Mouse (Mus musculus) urinary bladder, postnatal 36 days (tissue): ENCODE results near the gene Klhl3.

ENCODE experiments used
- DNase-seq, 2 experiments: peaks; one replicate each; pipeline ENCODE4 v3.0.0; 2022; ENCODE audit warnings: low spot score in 2 of 2, mixed read lengths in 1 of 2

Klhl3 gene

DNA sequence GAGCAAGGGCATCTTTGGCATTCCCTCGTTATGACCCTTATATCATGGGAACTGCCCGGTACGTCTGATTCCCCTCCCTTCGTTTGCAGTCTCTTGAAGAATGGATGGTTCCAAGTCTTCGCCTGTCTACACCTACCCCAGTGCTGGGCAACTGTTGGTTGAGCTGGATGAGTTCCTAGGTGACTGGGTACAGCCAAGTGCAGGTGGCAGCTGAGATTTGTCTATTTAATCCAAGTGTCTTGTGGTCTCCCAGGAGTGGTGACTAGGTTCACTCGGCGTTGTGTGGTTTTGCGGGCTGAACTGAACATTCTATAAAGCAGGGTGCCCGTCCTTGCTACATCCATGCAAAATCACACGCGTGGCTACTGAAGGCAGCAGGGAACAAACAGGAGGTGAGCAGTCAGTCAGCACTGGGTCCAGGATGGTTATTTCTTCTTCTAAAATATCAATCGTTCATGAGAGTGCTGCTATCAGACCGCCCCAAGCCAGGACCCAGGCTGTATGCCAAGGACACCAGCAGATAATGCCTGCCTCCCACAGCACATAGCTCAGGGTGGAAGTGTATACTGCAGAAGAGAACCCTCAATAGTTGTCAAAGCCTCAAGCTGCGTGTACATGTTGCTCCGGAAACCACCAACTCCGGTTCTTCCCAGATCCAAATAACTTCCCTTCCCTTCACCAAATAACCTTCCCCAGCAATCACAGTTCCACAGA, 87.5 kb downstream of the Klhl3 start:
- no peak for DNase-seq

DNA sequence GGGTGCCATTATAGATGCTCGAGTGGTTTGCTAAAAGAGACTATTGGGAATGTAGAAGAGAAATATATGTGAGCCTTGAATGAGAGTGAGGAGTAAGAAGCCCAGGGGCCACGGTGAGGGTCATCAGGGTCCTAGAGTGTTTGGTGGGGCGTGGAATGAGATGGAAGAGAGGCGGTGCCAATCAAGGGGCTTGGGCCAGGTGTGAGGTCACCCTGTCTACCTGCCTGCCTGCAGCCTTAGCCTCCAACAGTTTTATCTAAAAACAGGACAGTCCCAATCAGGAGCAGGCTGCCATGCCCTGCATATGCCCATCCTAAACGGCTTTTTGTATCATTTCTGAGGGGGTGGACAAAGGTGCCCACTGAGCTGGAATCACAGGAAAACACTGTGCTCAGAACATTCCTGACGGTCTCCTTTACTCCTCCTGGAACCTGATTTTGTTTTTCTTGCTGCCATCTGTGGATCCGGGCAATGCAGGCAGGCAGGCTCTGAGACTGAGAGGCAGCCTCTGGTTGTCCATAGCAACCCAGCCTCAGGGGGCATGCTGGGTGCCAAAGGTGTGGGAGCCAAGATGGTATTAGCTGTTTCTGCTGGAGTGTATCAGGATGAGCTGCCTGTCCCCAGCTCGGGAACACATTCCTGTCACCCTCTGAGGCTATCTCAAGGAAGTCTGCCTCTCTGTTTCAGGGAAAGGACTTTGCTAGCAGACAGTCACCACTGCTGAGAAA, 89.5 kb downstream of the Klhl3 start:
- no peak for DNase-seq

DNA sequence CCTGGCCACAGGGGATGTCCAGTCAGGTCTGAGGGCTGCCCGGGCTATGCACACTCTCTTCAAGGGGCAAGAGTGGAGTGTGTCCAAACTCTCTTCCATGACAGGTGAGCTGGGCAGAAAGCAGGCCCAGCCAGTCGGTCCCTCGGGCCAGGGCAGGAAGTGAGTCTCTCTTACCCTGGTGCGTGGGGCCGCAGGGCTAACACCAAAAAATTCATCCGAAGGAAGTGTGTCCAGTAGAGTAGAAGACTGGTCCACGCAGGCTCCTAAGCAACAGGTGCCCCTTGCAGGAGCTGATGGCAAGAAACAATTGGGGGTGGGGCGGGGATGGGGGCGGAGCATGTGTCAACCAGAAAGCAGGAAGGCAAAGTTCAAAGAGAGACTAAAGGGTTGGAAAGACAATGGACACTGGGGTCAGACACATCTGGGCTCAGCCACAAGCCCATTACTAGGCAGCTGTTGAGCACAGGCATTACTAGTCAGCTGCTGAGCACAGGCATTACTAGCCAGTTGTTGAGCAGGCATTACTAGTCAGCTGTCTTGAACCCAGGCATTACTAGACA, 90.3 kb downstream of the Klhl3 start:
- no peak for DNase-seq

DNA sequence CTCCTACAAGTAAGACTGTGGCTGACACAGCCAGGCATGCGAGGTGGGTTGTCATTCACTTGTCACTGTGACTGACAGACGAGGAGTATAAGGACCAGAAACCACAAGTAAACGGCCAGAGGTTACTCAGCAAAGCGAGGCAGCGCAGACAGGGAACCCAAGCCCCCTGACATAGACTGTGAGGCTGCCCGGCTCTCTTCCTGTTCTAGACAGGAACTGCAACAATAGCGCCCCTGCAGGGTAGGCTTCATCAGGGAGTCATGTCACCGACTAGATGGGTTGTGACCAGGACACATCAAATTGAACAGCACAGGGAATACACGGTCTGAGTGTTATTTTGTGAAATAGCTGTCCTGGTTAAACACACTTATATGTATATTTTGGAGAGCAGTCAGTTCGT, 93.0 kb downstream of the Klhl3 start:
- no peak for DNase-seq

DNA sequence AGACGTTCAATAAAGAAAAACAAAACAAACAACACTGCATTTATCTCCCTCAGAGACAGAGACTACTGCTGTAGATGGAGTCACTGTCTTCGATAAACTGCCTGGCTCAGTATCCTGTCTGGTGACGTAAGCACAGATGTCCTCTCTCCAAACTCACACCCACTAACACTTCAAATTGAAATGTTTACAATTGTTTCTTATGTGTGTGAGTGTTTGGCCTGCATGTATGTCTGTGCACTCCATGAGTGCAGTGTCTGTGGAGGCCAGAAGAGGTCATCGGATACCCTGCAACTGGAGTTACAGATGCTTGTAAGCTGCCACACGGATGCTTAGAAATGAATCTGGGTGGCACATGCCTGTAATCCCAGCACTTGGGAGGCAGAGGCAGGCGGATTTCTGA, 96.1 kb downstream of the Klhl3 start:
- no peak for DNase-seq

DNA sequence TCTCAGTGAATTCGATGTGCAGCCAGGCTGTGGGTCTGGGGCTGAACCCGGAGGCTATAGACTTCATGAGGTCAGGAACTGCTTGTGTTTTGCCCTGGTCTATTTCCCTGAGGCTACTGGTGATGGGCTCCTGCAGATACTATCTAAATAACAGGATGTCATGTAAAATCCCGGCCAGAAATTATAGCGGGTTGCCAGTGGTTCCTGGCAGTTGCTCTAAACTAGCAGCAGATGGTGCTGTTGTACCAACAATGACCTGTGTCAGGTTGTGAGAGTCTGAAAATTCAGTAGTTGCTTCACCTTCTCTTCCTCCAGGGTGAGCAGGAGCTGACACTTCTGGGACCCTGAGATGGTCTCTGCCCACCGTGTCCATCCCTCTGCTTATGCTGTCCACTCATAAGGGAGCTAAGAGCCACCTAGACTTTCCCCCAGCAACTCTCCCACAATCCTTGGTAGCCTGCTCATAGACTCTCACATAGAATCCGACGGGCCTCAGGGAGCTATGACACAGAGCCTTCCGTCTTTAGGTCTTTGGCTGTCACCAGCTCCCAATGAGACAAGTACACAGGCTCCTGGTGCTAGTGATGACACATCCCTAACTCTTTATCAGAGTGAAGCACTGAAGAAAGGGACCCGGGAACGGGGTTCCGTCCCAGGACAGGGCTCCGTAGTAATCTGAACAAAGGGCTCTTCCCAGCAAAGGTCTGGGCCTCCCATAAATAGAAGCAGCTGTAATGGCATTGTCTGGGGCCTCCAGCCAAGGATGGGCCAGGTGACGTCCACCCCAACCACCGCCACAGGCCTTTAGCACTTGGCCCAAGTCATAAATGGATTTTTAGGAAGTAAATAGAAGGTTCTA, 101.1 kb downstream of the Klhl3 start:
- DNase-seq: peak; percentile 43 to 48

DNA sequence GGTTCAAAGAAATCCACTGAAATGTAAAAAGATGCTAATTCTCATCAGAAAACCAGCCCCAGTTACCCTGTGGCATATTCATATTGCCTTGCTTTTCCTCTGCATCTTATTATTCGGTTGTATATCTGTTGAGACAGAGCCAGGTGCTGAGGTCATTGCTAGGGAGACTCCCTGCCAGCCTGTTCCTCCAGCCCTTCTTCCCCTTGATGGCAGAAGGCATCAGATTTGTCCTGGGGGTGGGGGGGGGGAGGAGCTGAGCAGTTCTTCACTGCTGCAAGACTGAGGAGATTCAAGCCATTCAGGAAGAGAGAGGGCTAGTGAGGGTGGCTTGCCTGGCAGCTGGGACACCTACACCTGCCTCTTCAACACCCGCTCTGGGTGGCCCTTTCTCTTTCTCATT, 101.9 kb downstream of the Klhl3 start:
- DNase-seq: no peak

DNA sequence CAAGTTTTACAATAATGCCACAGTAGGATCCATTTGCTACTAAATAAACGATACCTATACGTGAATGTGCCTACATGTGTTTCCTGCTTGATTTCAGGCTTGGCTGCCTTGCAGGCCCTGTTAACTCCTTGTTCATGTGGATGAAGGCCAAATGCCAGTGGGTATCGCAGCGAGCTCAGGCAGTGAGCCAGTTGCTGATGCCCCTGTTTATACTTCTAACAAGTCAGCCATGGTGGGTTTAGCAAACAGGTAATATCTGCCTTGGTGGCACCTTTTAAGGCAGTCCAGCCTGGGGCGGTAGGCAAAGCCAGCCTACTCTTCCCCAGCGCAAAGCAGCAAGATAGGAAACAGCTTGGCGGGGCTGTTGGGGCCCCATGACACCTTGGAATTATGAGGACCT, 103.0 kb downstream of the Klhl3 start:
- DNase-seq: no peak

DNA sequence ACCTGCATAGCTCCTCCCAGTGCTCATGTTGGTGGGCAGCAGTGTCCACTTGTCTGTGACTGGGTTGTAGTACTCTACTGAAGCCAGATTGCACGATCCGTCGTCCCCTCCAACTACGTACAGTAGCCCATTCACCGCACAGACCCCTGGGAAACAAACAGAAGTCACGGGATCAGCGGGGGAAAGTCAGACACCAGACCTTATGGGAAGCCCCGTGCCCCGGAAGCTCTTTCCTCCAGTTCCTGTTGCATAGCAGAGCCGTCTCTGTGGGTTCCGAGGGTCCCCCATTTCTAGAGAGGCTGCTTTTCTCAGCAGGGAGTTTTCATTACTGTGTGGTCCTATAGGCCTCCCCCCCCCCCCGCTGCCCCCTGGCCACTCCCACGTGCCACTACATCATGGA, 104.1 kb downstream of the Klhl3 start:
- no peak for DNase-seq

DNA sequence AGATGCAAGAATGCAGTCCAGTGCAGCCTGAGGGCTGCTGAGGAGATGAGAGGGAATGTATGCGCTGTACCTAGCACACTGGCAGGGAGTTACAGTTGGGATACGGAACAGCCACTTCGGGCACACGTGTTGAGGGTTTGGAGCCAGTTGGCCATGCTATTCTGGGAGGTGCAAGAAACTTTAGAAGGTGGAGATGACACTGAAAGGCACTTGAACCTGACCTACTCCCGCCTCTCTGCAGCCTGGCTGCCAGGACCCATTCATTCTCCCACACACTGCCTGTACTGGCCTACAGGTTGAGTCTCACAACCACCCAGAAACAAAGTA, 105.4 kb downstream of the Klhl3 start:
- DNase-seq: peak in 1 of 2 experiments; percentile 5

DNA sequence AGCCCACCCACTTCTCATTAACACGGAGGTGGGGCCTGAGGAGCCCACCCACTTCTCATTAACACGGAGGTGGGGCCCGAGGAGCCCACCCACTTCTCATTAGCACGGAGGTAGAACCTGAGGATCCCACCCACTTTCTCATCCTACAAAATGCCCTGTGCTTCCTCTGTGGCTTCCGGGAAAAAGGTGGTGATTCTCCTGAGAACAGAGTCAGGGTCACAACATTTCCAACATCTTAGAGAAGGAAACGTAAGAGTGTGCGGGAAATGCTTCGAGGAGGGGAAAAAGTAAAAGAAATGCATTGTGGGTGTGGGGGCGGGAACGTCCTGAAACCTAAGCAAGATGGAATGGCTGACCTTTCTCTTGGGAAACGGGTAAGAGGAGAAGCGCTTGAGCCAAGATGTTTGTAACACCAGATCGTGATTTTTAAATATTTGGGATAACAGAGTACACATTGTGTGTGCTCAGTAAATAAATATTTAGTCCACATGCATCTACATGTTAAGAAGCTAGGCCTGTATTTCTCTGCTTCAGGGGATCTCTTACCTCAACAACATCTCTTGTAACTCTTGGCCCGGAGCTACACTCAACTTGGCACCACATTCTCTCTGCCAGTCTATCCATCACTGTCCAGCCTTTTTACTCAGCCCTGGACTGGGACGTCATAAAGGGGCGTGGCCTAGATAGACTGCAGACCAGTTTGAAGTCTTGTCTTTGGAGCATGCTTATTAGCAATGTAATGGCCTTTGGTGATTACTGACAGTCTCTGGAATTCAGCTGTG, 105.9 kb downstream of the Klhl3 start:
- peak in 1 of 2 experiments; percentile 20 for DNase-seq

DNA sequence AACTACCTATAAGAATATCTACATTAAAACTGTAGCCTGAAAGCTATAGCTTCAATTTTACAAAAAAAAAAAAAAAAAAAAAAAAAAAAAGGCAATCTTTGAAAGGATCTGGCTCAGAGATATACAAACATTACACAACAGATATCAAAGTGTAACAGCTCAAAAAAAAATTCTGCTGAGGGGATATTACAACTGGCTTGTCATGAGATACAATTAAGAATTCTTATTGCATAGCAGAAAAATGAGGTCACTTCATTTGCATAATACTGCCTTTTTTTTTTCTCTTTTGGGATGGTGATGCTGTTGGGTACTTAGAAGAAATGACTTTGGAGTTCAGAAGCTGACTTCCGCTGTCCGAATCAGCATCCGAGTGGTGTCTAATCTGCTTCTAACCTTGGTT, 111.6 kb downstream of the Klhl3 start:
- DNase-seq: no peak

DNA sequence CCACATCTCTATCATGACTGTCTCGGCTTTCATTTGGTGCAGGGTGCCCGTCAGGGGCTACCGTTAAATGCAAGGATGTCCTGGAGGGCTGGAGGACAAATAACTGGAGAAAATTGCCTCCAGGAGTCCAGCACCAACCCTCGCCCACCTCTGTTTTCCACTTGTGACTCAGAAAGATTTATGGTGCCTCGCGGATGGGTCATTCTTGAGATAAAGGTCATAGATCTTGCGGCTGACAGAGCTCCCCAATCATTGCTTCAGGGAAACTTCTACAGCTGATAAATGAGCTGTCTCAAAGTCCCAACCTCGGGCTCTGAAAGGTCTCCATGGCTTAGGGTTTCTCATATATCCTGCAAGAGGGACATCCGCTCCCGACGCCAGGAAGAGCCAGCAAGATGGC, 116.9 kb downstream of the Klhl3 start:
- DNase-seq: no peak

DNA sequence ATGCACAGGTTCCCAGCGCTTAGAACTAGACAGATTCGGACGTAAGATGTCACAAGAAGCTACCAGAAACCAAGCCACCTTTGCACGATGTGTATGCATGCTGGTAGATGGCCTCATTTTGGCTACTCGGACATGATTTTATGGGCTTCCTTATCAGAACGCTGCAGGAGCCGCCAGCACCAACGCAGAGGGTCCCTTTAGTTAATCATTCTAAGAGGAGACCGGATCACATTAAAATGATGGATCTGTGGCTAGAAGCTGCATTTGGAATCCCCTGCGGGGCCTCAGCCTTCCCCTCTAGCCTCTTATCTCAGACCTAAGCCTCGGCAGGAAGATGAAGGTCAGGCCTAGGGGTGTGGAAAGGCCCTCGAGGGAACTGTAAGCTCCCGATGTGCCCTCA, 117.5 kb downstream of the Klhl3 start:
- DNase-seq: no peak

DNA sequence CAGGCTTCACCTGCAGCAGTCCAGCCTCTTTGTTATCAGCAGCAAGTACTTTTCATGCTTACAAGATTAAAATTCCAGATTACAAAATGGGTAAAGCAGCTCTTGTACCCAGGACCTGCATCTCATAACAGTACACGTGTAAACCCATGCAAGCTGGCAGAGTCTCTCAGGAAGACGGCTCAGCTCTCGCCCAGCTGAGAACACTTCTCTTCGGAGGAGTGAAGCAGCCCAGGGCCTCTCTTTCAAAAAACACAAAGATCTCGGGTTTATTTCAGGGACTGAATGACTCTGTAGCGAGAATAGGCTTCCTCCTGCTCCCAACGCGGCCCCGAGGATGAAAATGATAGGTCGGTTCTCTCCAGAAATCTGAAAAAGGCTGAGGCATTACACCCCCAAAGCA, 128.8 kb downstream of the Klhl3 start:
- no peak for DNase-seq

DNA sequence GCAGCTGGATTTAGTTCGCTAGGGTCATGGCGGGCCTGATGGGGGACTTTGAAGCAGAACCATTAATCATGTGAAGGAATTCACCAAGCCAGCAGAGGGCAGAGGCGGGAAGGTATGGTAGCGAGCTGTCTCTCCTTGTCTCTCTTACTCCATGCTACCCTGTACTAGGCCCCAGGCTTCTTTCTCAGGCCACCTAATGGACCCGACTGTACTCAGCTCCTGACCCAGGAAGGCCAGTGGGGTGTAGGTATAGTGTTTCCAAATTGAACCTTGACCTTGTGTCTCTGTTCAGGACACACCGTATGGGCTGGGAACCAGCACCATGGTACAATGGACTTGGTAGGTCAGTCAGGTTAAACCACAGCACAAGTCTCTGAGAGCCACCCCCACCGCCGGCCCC, 129.2 kb downstream of the Klhl3 start:
- no peak for DNase-seq

DNA sequence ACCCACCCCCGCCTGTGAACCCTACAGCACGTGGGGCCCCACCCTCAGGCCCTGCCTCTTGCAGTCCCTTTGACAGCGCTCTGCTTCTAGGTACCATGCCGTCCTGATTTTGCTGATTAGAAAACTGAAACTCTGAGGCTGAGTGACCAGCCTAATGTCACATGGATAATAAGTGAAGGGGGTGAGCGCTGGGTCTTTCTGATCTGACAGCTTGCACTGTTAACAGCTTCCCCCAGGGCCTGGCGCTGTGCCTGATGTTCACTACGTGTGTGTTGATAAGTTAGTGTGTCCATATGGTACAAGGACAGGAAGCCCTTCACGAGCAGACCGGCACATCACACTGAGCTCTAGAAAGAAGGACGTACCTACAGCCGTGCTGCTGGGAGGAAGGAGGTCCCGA, 130.1 kb downstream of the Klhl3 start:
- DNase-seq: no peak

DNA sequence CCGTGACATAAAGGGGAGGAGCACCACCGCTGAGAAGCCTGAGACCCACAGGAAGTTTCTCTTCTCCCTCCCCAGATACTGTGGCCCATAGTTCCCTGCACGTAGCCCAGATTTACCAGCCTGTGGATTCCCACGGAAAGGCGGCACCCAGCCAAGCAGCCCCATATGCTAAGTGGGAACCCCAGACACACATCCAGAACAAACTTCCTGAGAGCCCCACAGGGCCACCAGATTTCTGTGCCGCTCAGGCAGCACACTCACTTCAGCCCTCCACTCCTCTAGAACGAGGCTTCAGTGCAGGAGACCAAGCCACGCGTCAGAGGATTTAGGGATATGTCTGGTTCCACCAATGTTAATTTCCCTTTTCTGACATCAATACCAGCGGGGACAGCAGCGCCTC, 130.5 kb downstream of the Klhl3 start:
- no peak for DNase-seq

DNA sequence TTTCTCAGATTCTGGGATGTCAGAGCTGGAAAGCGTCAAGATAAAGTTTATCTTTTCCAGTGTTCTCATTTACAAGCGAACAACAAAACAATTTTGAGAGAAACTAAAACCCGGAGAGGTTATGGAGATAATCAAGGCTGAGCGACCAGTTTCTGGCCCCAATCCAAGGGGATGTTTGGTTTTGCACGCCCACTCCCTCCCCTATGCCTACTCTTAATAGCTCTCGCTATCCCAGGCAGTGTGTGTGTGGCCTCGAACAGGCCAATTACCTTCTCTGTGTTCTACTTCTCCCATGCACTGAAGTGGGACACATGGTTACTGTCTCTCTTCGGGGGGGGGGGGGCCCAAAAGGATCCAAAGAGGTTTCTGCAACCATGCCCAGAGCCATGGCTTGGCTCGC, 132.7 kb downstream of the Klhl3 start:
- no peak for DNase-seq

DNA sequence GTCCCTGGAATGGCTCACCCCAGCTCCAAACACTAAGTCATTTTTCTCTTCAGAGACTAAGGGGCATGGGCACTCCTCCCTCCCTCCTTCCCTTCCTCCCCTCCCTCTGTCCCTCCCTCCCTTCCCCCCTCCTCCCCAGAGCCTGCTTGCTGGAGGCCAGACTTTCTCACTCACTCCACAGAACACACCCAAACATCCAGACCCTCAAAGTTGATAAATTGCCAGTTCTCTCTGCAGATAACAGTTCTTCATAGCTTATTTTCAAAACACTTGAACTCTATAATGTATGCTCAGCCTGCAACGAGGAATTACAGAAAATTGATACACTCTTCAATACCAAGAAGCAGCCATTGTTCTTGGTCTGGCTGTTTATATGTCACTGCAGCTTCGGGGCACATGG, 133.3 kb downstream of the Klhl3 start:
- DNase-seq: no peak

DNA sequence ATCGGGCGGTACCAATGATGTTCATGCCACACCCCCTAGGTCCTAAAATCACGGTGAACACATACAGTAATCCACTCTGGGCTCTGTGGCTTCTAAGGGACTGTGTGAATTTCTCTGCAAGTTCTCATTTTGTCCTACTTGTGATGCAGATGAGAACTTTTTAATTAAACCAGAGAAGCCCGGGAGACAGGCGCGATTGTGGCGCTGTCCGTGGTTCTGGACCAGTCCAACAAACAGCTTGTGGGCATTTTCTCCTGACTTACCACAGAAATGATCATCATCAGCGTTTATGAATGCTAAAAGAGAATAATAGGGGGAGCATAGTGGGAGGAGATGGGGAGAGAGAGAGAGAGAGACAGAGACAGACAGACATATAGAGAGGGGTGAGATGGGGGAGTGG, 134.5 kb downstream of the Klhl3 start:
- no peak for DNase-seq

DNA sequence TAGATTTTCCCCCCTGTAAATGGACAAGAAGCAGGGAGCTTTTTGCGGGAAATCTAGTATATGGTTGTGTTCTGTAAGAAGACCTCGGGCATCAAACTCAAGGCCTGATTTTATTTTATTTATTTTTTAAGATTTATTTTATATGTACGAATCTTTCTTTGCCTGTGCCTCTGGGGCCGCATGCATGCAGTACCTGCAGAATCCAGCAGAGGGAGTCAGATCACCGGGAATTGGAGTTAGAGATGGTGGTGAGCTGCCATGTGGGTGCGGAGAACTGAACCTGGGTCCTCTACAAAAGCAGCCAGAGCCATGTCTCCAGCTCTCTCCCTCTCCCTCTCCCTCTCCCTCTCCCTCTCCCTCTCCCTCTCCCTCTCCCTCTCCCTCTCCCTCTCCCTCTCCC, 135.7 kb downstream of the Klhl3 start:
- DNase-seq: no peak
